Mouse (Mus musculus) liver, embryonic 13.5 days (tissue): ENCODE results near the gene Inf2. TPM values are rescaled to one million over a fixed set of nuclear protein-coding genes. Genes with fewer than 3 reads are reported as not detected.

Experiments used
- ATAC-seq: fragments of 200-750 bp; cut with Nextera tagmentation; 2 replicates; pipeline ENCODE4 v1.8.0; 2017; ENCODE audit warnings: low read depth, mild to moderate bottlenecking, moderate number of reproducible peaks, moderate library complexity
- DNase-seq: peaks from one replicate; pipeline ENCODE4 v3.0.0; 2022
- H3K27ac ChIP-seq: fragments of 300-500 bp; sonication (generic); 2 replicates; pipeline ENCODE4 v1.5.1; 2015; ENCODE audit warnings: moderate library complexity, mild to moderate bottlenecking, inconsistent platforms
- H3K27me3 ChIP-seq: fragments of 300-500 bp; sonication (generic); 2 replicates; pipeline ENCODE4 v1.6.1; 2015; ENCODE audit warnings: mild to moderate bottlenecking, inconsistent platforms
- H3K36me3 ChIP-seq: fragments of 300-500 bp; sonication (generic); 2 replicates; pipeline ENCODE4 v1.6.1; 2015; ENCODE audit warnings: mild to moderate bottlenecking, inconsistent platforms
- H3K4me1 ChIP-seq: fragments of 300-500 bp; sonication (generic); replicated peaks from 2 replicates; pipeline ENCODE4 v1.6.1; 2015; ENCODE audit warnings: inconsistent platforms
- H3K4me2 ChIP-seq: fragments of 300-500 bp; sonication (generic); 2 replicates; pipeline ENCODE4 v1.6.1; 2015; ENCODE audit warnings: inconsistent platforms, mild to moderate bottlenecking, moderate library complexity
- H3K4me3 ChIP-seq: fragments of 300-500 bp; sonication (generic); replicated peaks from 2 replicates; pipeline ENCODE4 v1.5.1; 2015; ENCODE audit warnings: mild to moderate bottlenecking, inconsistent platforms
- H3K9ac ChIP-seq: fragments of 300-500 bp; sonication (generic); 2 replicates; pipeline ENCODE4 v1.6.1; 2015; ENCODE audit warnings: mild to moderate bottlenecking, inconsistent platforms
- H3K9me3 ChIP-seq: fragments of 300-500 bp; sonication (generic); replicated peaks from 2 replicates; pipeline ENCODE4 v1.6.1; 2016; ENCODE audit warnings: inconsistent platforms
- WGBS: fragments of 180-500 bp; shearing (Covaris S2); methylation state at CpG from one replicate; pipeline ENCODE4 v1.1.7; 2015; ENCODE audit not compliant: insufficient replicate concordance; 5-methylcytosine and 5-hydroxymethylcytosine counted together
- polyA plus RNA-seq: library from polyadenylated mRNA; unstranded; fragments of >200 nt; fragmentation: Nextera tagmentation; extraction: Ambion mirVana; gene quantifications from 2 replicates; pipeline ENCODE4 v1.2.1, GENCODE M21; 2015

Gene Inf2
- polyA plus RNA-seq, 1 experiment from 2014 or later: 2.1 TPM

DNA sequence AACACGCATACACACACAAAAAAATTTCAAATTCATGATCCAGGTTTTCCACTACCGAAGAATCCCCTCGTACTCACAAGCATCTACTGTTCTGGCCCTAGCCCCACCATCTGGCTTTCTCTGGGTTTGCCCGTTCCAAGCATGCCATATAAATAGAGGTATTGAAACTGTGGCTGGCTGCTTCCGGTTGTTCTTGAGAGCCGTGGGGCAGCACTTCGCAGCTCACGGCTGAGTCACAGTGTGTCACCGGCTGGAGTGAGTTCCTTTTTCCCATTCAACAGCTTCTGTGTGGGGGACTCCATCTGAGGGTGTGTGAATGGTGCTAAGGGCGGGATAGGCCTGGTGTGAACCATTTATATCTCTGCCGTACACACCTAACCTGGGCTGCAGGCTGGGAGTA lies 28.6 kb downstream of the Inf2 start:
- Histone ChIP-seq H3K4me3 (no peak overlapping the region), H3K36me3 (peaks cover 4% of the 10 kb centered on the region; the same call in 1 of the 2 replicates), H3K4me1 (peaks cover 55% of the 10 kb centered on the region), H3K27me3 (peaks cover 32% of the 10 kb centered on the region), H3K9ac (no peak overlapping the region), H3K9me3 (no peaks in the 10 kb centered on the region), H3K4me2 (no peak overlapping the region), H3K27ac (peak overlapping the region; percentile 54; the same call in 1 of the 2 replicates)
- WGBS: 41% methylated on average over 11 of the region's 11 CpGs
- no peak for DNase-seq
- ATAC-seq: no peak

DNA sequence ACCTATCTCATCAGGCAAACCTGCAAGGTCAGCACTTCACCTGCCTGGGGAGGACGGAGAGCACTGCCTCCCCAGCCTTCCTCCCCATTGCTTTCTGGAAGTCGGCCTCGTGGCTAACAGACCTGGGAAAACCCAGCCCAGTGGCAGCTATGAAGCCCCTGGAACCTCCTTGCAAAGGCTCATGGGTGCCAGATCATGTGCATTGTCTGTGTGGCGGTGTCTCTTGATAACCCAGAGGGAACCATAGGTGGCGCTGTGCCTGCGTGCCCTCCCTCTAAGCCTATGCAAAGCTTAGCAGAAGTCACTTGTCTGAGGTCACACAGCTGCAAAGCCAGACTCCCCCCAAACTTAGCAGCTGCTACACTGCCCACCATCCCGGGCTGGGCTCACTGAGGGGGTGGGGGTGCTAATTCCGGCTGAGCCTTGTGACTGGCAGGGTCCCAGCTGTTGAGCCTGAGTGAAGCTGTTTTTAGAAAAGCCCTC lies 29.4 kb downstream of the Inf2 start:
- H3K4me1 ChIP-seq: peaks cover 57% of the 10 kb centered on the region
- no peak overlapping the region for H3K4me3 ChIP-seq
- peak overlapping the region; percentile 54; the same call in 1 of the 2 replicates for H3K27ac ChIP-seq

DNA sequence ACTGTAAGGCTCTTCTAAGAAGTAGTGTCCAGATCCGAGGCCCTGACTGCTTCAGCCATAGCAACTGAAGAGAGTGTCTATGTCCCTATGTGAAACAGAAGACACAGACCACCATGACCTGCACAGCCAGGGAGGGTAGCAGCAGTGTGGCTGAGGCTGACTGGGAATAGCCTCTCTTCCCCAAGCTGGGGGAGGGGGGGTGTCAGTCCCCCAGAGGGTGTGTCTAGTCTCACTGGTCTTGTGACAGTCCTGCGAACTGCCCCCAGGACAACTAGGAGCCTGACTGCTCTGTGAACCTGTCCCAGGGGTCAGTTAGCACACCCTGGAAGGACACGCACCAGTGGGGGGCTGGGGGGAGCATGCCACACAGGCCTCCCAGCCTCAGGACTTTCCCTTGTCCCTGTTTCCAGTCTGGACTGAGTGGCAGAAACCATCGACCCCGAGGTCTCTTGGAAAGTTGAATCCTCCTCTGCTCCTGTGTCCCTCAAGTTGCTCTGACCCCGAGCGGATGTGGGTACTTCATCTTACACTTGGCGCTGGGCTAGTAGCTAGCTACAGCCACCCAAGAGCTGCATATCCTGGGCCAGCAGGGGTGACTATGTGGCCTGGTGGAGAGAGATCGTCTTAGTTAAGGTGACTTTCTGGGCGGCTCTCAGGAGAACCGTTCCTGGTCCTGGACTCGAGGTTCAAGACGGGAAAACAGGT lies 30.5 kb downstream of the Inf2 start:
- ATAC-seq (no peak; the same call in 1 of the 2 replicates), DNase-seq (no peak)
- H3K4me3 ChIP-seq: peak overlapping the region; percentile 59
- H3K4me2 ChIP-seq: peak overlapping the region; percentile 87
- no peaks in the 10 kb centered on the region for H3K9me3 ChIP-seq
- H3K27me3 ChIP-seq: peaks cover 35% of the 10 kb centered on the region
- H3K9ac ChIP-seq: peak overlapping the region; percentile 72
- peak overlapping the region; percentile 55; the same call in 1 of the 2 replicates for H3K27ac ChIP-seq
- 13% methylated on average over 13 of the region's 13 CpGs for WGBS
- peaks cover 65% of the 10 kb centered on the region for H3K4me1 ChIP-seq
- H3K36me3 ChIP-seq: no peaks in the 10 kb centered on the region; the same call in 1 of the 2 replicates

More for the DNA sequence above, 29.4 kb downstream of the Inf2 start:
- H3K9ac ChIP-seq: no peak overlapping the region
- H3K36me3 ChIP-seq: no peaks in the 10 kb centered on the region; the same call in 1 of the 2 replicates
- 5% methylated on average over 8 of the region's 8 CpGs for WGBS
- no peak overlapping the region for H3K4me2 ChIP-seq
- peaks cover 35% of the 10 kb centered on the region for H3K27me3 ChIP-seq
- ATAC-seq: peak; percentile 55
- no peaks in the 10 kb centered on the region for H3K9me3 ChIP-seq
- DNase-seq: peak; percentile 54

DNA sequence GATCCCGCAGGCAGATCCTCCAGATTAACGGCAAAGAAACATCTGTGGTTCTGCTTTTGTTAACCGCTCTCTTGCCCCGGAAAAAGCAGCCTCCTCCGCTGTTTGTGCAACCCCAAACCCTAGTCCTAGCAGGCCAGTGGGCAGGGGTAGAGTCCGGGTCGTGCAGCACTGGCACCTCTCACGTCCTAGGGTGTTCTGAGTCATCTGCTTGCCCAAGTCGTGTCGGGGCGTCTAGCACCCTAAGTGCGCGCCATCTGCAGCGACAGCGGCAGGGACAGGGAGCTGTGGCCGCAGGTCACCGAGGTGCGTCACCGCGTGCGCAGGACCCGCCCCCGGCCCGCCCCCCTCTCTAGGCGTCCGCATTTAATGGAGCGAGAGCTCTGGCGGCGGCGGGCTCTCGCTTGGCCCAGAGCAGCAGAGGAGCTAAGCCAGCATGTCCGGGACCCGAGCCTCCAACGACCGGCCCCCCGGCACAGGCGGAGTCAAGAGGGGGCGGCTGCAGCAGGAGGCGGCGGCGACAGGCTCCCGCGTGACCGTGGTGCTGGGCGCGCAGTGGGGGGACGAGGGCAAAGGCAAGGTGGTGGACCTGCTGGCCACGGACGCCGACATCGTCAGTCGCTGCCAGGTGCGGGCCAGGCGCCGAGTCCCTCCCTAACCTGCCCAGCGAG lies 31.2 kb downstream of the Inf2 start, which contains the start of gene Adssl1:
Adssl1 (plus strand) TSS at position 360 of the 668 bp plus-strand sequence.
- WGBS: under 1% methylated on average over 54 of the region's 56 CpGs
- peaks cover 35% of the 10 kb centered on the region for H3K27me3 ChIP-seq

DNA sequence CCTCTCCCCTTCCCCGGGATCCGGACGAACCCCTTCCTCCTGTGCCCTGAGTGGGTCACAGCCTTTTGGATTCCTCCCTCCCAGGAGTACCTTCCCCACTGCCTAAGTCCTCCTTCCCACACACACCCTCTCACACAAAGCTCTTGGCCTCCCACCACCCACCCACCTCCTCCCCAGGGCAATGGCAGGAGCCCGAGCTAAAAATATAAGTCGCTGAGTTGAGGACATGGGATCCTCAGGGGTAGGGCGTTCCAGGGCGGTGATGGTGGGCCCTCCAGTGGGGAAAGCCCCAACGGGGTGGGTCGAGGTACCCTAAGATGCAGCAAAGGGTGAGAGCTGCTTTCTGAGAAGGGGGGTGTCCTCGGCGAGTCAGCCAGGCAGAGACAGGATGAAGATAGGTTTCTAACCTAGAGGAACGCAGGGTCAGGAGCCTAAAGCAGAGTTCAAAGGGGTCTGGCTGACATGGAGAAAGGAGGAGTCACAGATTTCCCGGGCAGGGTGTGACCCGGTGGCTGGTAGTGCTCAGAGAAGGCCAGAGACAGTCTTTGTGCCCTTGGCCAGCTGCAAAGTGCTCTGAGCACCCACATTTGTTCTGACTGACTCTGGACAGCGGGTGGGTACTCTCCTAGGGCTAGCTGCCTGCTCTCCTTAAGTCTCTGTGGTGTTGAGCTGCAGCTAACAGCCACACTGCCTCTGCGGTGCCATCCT lies 31.9 kb downstream of the Inf2 start:
- Histone ChIP-seq H3K27ac (peak overlapping the region; percentile 55), H3K36me3 (no peaks in the 10 kb centered on the region), H3K4me1 (peaks cover 67% of the 10 kb centered on the region), H3K9ac (peak overlapping the region; percentile 72), H3K27me3 (peaks cover 35% of the 10 kb centered on the region), H3K4me3 (peak overlapping the region; percentile 59), H3K9me3 (no peaks in the 10 kb centered on the region), H3K4me2 (peak overlapping the region; percentile 87)
- no peak for DNase-seq
- no peak for ATAC-seq
- 10% methylated on average over 16 of the region's 16 CpGs for WGBS

More for the DNA sequence above, 31.2 kb downstream of the Inf2 start, which contains the start of gene Adssl1:
- peaks cover 67% of the 10 kb centered on the region for H3K4me1 ChIP-seq
- peak within 1 kb of the TSS; percentile 72 for H3K9ac ChIP-seq
- H3K4me2 ChIP-seq: peak within 1 kb of the TSS; percentile 87
- ATAC-seq: peak; percentile 45
- DNase-seq: peak; percentile 26
- H3K9me3 ChIP-seq: no peaks in the 10 kb centered on the region
- H3K27ac ChIP-seq: peak within 1 kb of the TSS; percentile 55
- H3K4me3 ChIP-seq: peak within 1 kb of the TSS; percentile 59
- no peaks in the 10 kb centered on the region; the same call in 1 of the 2 replicates for H3K36me3 ChIP-seq

DNA sequence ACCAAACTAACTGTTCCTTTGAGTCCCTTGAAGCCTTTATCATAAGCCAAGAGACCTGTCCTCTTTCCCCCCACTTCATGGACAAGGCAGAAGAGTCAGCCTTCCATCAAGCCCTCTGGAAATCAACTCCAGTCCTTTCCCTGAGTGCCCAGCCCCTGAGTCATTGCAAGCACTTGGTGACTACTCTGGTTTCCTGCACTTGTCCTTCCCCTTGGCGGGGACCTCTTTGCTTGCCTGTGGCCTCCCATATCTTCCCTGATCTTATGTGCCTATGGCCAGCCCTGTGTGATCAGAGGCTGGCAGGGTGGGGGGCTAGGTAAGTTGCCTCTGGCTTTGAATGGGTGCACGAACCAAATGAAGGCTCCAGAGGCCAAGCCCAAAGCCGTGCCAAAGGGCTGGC lies 33.3 kb downstream of the Inf2 start:
- ATAC-seq (no peak), DNase-seq (no peak)
- H3K4me1 ChIP-seq: peaks cover 76% of the 10 kb centered on the region
- no peaks in the 10 kb centered on the region for H3K36me3 ChIP-seq
- no peaks in the 10 kb centered on the region for H3K9me3 ChIP-seq
- H3K4me2 ChIP-seq: peak overlapping the region; percentile 87; the same call in 1 of the 2 replicates
- H3K4me3 ChIP-seq: no peak overlapping the region
- 41% methylated on average over 3 of the region's 3 CpGs for WGBS
- H3K9ac ChIP-seq: no peak overlapping the region
- H3K27ac ChIP-seq: no peak overlapping the region
- H3K27me3 ChIP-seq: peaks cover 35% of the 10 kb centered on the region

DNA sequence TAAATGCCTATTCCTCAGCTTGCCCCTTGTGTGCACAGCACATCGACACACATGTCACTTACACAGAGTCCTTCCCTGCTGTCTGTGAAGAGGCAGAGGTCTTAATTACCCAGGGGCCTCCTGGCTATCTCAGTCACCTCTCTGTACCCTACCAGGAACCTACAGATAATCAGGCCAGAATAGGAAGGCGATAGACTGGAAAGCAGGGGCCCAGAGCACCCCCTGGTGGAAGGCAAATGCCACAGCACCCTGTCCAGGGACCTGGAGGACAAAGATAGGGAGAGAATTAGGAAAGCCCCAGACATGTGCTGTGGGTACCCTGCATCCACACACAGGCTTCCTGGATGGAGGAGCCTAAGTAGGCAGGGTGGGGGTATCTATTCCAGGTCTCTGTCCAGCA lies 35.2 kb downstream of the Inf2 start:
- H3K27ac ChIP-seq: no peak overlapping the region
- ATAC-seq (peak; percentile 51), DNase-seq (peak; percentile 69)
- peaks cover 71% of the 10 kb centered on the region for H3K4me1 ChIP-seq
- no peaks in the 10 kb centered on the region for H3K36me3 ChIP-seq
- no peak overlapping the region for H3K4me2 ChIP-seq
- no peak overlapping the region for H3K9ac ChIP-seq
- H3K9me3 ChIP-seq: no peaks in the 10 kb centered on the region
- no peak overlapping the region for H3K4me3 ChIP-seq
- H3K27me3 ChIP-seq: peaks cover 34% of the 10 kb centered on the region
- WGBS: 8% methylated on average over 2 of the region's 2 CpGs

DNA sequence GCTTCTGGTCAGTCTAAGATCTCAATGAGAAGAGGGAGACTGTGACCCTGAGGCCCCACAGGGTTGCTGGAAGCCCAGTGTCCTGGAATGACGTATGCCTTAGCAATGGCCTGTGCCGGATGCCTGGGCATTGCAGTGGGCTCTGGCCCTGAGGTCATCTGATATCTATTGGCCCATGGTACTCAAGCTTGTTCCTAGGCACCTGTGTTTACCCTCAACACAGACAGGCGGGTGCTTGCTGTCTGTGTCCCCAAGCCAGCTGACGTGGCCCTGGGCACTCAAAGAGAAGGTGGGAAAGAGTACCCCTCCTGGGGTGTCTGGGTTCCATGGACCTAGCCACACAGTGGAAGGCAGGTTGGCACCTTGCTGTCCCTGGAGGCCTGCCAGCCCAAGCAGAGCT lies 37.1 kb downstream of the Inf2 start:
- Histone ChIP-seq H3K4me1 (peaks cover 68% of the 10 kb centered on the region), H3K27ac (no peak overlapping the region), H3K9ac (no peak overlapping the region), H3K36me3 (no peaks in the 10 kb centered on the region), H3K27me3 (peaks cover 14% of the 10 kb centered on the region), H3K4me2 (no peak overlapping the region), H3K4me3 (no peak overlapping the region), H3K9me3 (no peaks in the 10 kb centered on the region)
- ATAC-seq: no peak
- DNase-seq: no peak
- WGBS: 73% methylated on average over 4 of the region's 4 CpGs

DNA sequence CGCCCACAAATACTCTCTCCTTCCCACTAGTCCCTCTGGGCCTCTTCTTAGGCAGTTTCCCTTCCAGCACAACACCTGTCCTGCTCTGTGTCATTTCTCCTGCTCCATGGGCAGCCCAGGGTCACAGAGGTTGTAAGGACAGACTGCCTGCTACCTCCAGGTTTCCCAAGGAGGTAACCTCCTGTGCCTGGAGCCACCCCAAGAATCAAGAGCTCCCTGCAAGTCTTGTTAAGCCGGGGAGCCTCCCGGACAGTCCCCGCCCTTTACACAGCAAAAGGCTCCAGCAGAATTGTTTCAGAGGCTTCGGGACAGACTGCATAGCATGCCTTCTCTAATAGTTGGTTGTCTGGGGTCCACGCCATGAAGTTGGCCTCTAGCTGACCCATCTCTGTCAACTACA lies 37.9 kb downstream of the Inf2 start:
- Histone ChIP-seq H3K36me3 (no peaks in the 10 kb centered on the region), H3K4me1 (peaks cover 68% of the 10 kb centered on the region), H3K9me3 (no peaks in the 10 kb centered on the region), H3K4me3 (no peak overlapping the region), H3K27me3 (peaks cover 7% of the 10 kb centered on the region), H3K9ac (no peak overlapping the region), H3K27ac (no peak overlapping the region), H3K4me2 (no peak overlapping the region)
- WGBS: 53% methylated on average over 6 of the region's 6 CpGs
- no peak for DNase-seq
- no peak for ATAC-seq

DNA sequence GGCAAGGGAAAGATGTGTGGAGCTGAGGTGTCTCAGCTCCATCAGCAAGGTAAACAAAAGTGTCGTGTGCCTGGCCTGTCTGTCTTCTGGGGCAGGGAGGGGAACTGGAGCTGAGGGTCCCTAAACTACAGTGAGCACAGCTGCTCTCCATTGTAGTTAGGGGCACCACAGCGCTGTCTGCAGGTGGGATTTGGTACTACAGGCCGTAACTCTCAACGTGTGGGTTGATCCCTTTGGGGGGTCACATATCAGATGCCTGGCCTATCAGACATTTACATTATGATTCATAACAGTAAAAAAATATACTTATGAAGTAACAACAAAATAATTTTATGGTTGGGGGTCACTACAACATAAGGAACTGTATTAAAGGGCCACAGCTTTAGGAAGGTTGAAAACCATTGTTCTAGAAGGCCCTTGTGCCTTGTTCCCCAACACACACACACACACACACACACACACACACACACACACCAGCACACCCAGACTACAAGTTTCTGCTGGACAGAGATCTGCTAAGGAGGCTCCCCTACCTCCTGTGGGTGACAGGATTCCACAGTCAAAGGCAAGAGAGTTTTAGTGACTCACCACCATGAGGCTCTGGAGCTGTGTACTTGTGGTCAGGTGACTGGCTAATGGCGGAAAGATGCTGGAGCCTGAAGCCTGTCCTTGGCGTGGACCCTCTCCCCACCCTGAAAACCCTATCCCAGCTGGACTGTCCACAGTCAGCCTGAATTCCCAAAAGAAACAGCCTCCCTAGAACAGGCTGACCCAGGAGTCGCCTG lies 38.7 kb downstream of the Inf2 start:
- peaks cover 68% of the 10 kb centered on the region for H3K4me1 ChIP-seq
- no peak overlapping the region for H3K4me2 ChIP-seq
- H3K27me3 ChIP-seq: 0 out of 2 replicates have a peak, but pooled peaks cover 2% of the 10 kb centered on the region
- WGBS: 50% methylated on average over 7 of the region's 7 CpGs
- H3K36me3 ChIP-seq: no peaks in the 10 kb centered on the region
- H3K9me3 ChIP-seq: no peaks in the 10 kb centered on the region
- ATAC-seq: no peak
- peak overlapping the region; percentile 8; the same call in 1 of the 2 replicates for H3K27ac ChIP-seq
- H3K4me3 ChIP-seq: no peak overlapping the region
- DNase-seq: no peak
- no peak overlapping the region for H3K9ac ChIP-seq
